8 mouse cellular contexts compared by ENCODE assay signal in the genomic region with DNA sequence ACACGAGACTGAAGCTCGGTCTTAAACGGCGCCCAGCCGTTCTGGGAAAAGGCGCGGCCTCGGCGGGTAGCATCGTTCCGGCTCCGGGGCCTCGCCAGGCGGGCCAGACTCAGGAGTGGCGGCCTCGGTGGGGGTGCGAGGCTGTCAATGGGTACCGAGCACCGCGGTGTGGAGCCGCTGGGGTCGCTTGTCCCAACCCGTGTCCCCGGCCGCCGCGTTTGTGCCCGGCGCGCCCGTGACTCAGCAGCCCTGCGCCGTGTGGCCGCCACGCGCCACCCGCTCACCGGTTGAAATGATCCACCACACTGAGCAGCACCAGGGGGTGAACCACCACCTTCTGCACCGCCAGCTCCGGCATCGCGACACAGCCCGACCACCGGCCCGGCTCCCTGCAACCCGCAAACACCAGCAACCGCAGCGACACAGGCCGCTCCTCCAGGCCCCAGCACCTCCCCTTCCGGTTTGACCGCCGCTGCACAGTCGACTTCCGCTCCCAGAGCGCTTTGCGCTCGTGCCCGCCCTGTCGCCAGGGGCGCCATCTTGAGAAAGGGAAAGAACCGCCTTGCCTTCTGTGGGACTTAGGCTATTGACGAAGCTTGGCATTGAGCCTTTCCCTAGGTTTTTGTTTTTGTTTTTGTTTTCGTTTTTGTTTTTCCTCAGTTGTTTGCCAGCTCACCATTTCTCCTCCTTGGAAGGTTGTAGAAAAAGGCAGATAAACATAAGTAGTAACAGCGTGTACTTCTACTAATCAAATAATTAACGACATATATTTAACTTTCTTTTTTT. TPM values are rescaled to one million over a fixed set of nuclear protein-coding genes. Genes with fewer than 3 reads are reported as not detected.
DNase-seq lines count a peak whose midpoint lies in the region; ATAC-seq and TF ChIP-seq lines count a peak whose summit lies in the region.

Gene Psmd7, minus strand, starts transcription at position 470 of the 786 bp plus-strand sequence.

- H3K36me3 ChIP-seq in embryonic facial prominence, embryonic 15.5 days, result peaks cover 25% of the 10 kb centered on the region
- peaks cover 27% of the 10 kb centered on the region for H3K36me3 ChIP-seq in kidney, embryonic 14.5 days (ENCODE audit: control insufficient read depth, insufficient read depth, low read length)
- peaks cover 27% of the 10 kb centered on the region for H3K36me3 ChIP-seq in limb, embryonic 15.5 days

- H3K4me2 ChIP-seq in embryonic facial prominence, embryonic 15.5 days (replicated peaks), result peak within 1 kb of the TSS; percentile 66
- peak within 1 kb of the TSS; percentile 68 for H3K4me2 ChIP-seq in kidney, embryonic 14.5 days (replicated peaks; ENCODE audit: low read depth, low read length)
- H3K4me2 ChIP-seq in limb, embryonic 15.5 days, result peak within 1 kb of the TSS; percentile 67

- no peaks in the 10 kb centered on the region for H3K9me3 ChIP-seq in embryonic facial prominence, embryonic 15.5 days (replicated peaks)
- H3K9me3 ChIP-seq in kidney, embryonic 14.5 days (ENCODE audit: control insufficient read depth, low read length), result no peaks in the 10 kb centered on the region
- H3K9me3 ChIP-seq in limb, embryonic 15.5 days, result no peaks in the 10 kb centered on the region

- peak within 1 kb of the TSS; percentile 79 for H3K27ac ChIP-seq in bone marrow, adult 2 months (ENCODE audit: control insufficient read depth, insufficient read depth, low read depth, low read length, poor library complexity)
- H3K27ac ChIP-seq in embryonic facial prominence, embryonic 15.5 days (replicated peaks), result peak within 1 kb of the TSS; percentile 84
- peak within 1 kb of the TSS; percentile 73 for H3K27ac ChIP-seq in kidney, embryonic 14.5 days (ENCODE audit: low read depth, low read length)
- H3K27ac ChIP-seq in limb, embryonic 15.5 days, result peak within 1 kb of the TSS; percentile 88

- H3K4me1 ChIP-seq in bone marrow, adult 2 months (ENCODE audit: control insufficient read depth, insufficient read depth, low read length), result no peaks in the 10 kb centered on the region; the same call in 1 of the 2 replicates
- peaks cover 9% of the 10 kb centered on the region; the same call in 1 of the 2 replicates for H3K4me1 ChIP-seq in embryonic facial prominence, embryonic 15.5 days
- 0 out of 2 replicates have a peak, but pooled peaks cover 3% of the 10 kb centered on the region for H3K4me1 ChIP-seq in kidney, embryonic 14.5 days (ENCODE audit: control insufficient read depth, insufficient read depth, low read length)
- peaks cover 16% of the 10 kb centered on the region for H3K4me1 ChIP-seq in limb, embryonic 15.5 days

- peak; percentile 78; the same call in 1 of the 2 replicates for TF ChIP-seq POLR2A in bone marrow, adult 2 months (IDR thresholded peaks at IDR 0.05; ENCODE audit: borderline replicate concordance, control insufficient read depth, low read depth, low read length)

- no peak; the same call in 1 of the 2 replicates for TF ChIP-seq CTCF in bone marrow, adult 2 months (IDR thresholded peaks at IDR 0.05; ENCODE audit: control insufficient read depth, insufficient read depth, low read length)

- peak within 1 kb of the TSS; percentile 69 for H3K9ac ChIP-seq in embryonic facial prominence, embryonic 15.5 days
- H3K9ac ChIP-seq in kidney, embryonic 14.5 days (ENCODE audit: low read depth, low read length), result peak within 1 kb of the TSS; percentile 87
- H3K9ac ChIP-seq in limb, embryonic 15.5 days, result peak within 1 kb of the TSS; percentile 85

- 2% methylated on average over 65 of the region's 65 CpGs for WGBS in bone marrow, adult 2 months
- 1% methylated on average over 65 of the region's 65 CpGs for WGBS in embryonic facial prominence, embryonic 15.5 days
- WGBS in kidney, embryonic 14.5 days, result 3% methylated on average over 65 of the region's 65 CpGs
- WGBS in limb, embryonic 15.5 days, result 2% methylated on average over 65 of the region's 65 CpGs

- no peaks in the 10 kb centered on the region for H3K27me3 ChIP-seq in embryonic facial prominence, embryonic 15.5 days
- H3K27me3 ChIP-seq in kidney, embryonic 14.5 days (ENCODE audit: control insufficient read depth, insufficient read depth, low read length), result no peaks in the 10 kb centered on the region
- H3K27me3 ChIP-seq in limb, embryonic 15.5 days, result no peaks in the 10 kb centered on the region

- H3K4me3 ChIP-seq in bone marrow, adult 2 months (replicated peaks; ENCODE audit: control insufficient read depth, low read depth, low read length), result peak within 1 kb of the TSS; percentile 100
- H3K4me3 ChIP-seq in embryonic facial prominence, embryonic 15.5 days (replicated peaks), result peak within 1 kb of the TSS; percentile 69
- peak within 1 kb of the TSS; percentile 97 for H3K4me3 ChIP-seq in kidney, embryonic 14.5 days (ENCODE audit: low read length)
- peak within 1 kb of the TSS; percentile 90 for H3K4me3 ChIP-seq in limb, embryonic 15.5 days

- DNase-seq in 416B (ENCODE audit: low read depth), result peak; percentile 96
- peak; percentile 90 to 93 for DNase-seq in heart, adult 9 months (ENCODE audit: low spot score in 2 of 2)
- DNase-seq in monocyte, adult 2 months (ENCODE audit: low read depth in 1 of 2, low spot score in 2 of 2), result peak; percentile 70 to 86
- peak; percentile 92 to 93 for DNase-seq in spleen, postnatal 36 days (ENCODE audit: low spot score in 2 of 2)

- peak; percentile 92 for ATAC-seq in embryonic facial prominence, embryonic 15.5 days (ENCODE audit: insufficient number of reproducible peaks, low FRiP score, low TSS enrichment, low read depth)
- ATAC-seq in kidney, embryonic 14.5 days (ENCODE audit: low FRiP score, low TSS enrichment), result peak; percentile 96
- ATAC-seq in limb, embryonic 15.5 days (ENCODE audit: insufficient number of reproducible peaks, low FRiP score, low TSS enrichment, low read depth), result peak; percentile 92

RNA-seq across cellular contexts. Expression of gene Psmd7, which starts in this region (rescaled TPM):
- 52.1 and 67.1 TPM in 2 replicates for polyA plus RNA-seq in bone marrow, adult 2 months (2011; ENCODE audit: insufficient read depth, insufficient read length, low replicate concordance, missing spikeins)
- 266 and 276 TPM in 2 replicates for polyA plus RNA-seq in embryonic facial prominence, embryonic 15.5 days (2015; fragmentation: Nextera tagmentation; extraction: Ambion mirVana)
- polyA plus RNA-seq in kidney, embryonic 14.5 days (2014; fragmentation: Nextera tagmentation; extraction: Ambion mirVana), result 266 and 271 TPM in 2 replicates
- polyA plus RNA-seq in limb, embryonic 15.5 days (2015; fragmentation: Nextera tagmentation; extraction: Ambion mirVana), result 273 and 293 TPM in 2 replicates

Comparison
In these comparisons a context has a peak if more than half of its experiments do, and no peak if none do; other contexts are left out.
1. Peak in every context shown above with its lines: DNase-seq, ATAC-seq, H3K4me3 ChIP-seq and H3K27ac ChIP-seq.